Mouse (Mus musculus): ENCODE results near the gene Caly.
A peak's percentile ranks its signal among the peaks of the same experiment; 100 is the strongest.

Gene Caly

DNA sequence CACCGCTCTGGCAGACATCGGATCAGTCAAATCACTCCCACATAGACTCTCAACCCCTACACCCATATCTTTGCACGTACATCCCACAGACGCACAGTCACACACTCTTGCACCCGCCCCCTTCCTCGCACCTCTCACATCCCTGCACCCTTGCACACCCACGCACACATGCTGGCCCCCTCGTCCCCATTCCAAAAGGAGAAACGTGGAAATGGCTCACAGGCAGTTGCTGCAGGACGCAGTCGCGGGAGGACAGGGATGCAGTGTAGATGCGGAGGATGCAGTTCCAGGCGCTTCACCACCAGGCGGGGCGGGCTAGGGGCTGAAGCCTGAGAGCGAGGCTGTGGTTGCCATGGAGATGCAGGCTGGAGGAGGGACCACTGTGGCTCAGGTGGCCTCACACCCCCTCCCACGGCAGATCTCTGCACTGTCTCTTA, at the start of gene Caly:
Gene Caly, minus strand, starts transcription at position 307 of the 437 bp plus-strand sequence.
- DNase-seq: peak; percentile 53

DNA sequence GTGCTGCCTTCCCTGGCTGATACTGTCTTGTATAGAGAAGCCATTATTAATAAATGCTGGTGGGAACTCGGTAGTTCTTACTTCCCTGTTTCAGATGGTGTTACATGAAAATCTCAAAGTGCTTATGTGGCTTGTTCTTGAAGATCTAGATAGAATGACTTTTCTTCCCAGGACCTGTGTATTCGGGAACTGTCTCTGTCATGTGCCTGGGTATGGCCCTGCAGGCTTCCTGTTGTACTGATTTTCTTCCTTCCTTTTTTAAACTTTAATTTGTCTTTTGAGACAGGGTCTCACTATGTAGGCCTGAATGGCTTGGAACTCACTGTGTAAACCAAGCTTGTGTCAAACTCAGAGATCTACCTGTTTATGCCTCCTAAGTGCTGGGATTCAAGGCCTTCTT, 45.6 kb upstream of the Caly start:
- DNase-seq: no peak

DNA sequence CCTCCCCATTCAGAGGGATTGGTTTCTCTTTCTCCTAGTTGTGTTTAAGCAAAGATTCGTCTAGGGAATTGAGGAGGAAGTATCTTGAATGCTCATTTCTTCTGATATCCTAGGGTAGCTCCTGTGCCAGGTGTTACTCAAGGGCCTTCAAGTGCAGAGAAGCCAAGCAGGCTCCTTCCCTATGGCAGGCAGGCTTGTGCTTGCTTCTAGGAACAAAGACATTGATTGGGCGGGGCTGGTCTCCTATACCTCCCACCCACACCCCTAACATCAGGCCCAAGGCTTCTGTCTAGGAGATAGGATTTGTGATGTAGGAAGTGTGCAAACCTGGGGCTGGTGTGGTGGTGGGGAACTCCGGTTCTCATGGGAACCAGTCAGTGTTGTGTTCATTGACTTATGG, 44.6 kb upstream of the Caly start:
- no peak for DNase-seq

DNA sequence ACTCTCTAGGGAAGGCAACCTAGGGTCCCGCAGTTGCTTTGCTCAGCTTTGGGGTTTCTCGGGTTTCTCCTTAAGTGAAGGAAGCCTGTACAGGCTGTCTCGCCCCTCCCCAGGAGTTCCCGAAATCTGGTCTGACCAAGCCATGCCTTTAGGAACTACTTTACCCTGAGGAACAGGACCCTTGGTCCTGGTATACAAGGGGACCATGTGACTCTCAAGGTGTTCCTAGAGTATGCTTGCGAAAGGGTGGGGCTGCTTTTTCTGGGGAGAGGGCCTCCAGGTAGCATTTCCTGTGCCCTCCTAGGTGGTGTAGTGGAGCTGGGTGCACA, 43.6 kb upstream of the Caly start:
- DNase-seq: no peak

DNA sequence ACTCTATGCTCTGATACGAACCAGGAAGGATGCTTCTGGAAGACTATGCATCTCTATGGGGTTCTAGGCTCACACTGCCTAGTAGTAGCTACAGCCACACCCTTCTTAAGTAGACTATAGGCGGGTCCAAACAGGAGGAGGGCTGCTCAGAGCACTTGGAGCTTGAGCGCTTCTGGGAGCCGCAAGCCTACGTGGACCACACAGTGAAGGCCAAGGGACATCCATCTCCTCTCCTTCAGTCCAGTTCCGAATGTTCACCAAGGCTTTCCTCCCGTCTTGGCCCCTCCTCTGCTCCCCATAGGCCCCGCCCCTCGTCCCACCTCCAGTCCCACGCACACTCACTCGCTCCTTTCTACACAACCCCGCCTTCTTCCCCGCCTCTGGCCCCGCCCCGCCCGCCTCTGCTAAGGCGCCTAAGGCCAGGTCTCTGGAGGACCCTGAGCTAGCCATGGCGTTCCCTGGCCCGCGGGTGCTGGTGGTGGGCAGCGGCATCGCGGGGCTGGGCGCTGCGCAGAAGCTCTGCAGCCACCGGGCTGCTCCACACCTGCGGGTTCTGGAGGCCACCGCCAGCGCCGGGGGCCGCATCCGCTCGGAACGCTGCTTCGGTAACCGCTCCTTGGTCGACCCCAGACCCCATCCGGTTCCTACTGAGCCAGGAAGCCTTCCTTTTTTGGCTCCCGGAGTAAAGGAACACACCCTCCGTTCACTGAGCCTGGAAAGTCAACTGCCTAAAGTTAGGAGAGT, 43.1 kb upstream of the Caly start:
- DNase-seq: peak; percentile 94

DNA sequence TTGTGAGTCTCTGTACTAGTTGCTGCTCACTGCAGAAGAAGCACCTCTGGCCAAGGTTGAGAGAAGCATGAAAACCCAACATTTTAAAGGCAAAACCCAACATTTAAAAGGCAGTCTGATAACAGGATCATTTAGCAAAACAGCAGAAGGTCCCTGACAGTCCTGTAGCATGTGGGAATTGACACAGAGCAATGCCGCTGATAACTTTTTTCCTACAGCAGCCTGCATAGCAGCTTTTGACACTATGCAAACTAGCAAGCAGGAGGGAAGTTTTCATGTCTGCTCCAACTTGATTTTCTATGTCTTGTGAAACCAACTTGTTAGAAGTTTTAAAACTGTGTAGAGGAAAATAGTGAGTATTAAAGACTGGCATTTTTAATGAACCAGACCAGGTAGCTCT, 42.0 kb upstream of the Caly start:
- DNase-seq: no peak

DNA sequence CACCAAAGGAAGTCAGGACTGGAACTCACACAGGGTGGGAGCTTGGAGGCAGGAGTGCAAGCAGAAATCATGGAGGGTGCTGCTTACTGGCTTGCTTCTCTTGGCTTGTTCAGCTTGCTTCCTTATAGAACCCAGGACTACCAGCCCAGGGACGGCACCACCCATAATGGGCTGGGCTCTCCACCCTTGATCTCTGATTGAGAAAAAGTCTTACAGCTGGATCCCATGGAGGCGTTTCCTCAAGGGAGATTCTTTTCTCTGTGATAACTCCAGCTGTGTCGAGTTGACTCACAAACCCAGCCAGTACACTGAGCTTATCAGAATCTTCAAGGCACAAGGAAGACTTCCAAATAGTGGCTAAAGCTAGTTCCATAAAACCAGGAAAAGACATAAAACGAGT, 40.4 kb upstream of the Caly start:
- no peak for DNase-seq

DNA sequence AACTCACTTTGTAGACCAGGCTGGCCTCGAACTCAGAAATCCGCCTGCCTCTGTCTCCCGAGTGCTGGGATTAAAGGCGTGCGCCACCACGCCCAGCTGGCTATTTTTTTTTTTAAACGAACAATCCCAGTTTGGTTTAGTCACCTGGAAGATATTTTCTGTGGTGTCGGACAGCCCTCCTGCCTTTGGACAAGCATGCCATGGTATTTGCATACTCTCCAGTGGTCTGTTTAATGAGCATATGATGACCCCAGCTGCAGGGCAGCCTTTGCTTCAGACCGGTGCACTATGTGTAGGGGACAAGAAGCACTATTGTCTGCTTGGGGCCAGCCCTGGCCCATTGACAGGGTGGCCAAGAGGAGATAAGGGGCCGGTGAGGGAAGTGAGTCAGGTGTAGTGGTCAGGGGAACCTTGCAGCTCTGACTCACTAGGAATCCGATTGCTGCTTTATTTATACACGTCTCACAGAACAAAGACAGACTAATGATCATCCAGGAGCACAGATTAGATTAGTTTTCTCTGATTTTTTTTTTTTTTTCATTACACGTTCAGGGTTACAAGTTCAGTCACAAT, 39.1 kb upstream of the Caly start:
- no peak for DNase-seq

DNA sequence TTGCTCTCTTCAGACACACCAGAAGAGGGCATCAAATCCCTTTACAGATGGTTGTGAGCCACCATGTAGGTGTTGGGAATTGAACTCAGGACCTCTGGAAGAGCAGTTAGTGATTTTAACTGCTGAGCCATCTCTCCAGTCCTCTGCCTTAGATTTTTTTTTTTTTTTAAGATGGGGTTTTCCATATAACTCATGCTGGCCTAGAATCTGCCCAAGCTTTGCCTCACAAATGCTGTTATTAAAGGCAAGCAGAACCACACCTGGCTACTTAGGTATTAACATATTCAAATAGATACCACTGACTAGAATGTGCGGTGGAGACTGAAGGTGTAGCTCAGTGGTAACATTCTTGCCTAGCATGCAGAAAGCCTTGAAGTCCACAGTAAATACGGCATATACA, 38.1 kb upstream of the Caly start:
- DNase-seq: no peak

DNA sequence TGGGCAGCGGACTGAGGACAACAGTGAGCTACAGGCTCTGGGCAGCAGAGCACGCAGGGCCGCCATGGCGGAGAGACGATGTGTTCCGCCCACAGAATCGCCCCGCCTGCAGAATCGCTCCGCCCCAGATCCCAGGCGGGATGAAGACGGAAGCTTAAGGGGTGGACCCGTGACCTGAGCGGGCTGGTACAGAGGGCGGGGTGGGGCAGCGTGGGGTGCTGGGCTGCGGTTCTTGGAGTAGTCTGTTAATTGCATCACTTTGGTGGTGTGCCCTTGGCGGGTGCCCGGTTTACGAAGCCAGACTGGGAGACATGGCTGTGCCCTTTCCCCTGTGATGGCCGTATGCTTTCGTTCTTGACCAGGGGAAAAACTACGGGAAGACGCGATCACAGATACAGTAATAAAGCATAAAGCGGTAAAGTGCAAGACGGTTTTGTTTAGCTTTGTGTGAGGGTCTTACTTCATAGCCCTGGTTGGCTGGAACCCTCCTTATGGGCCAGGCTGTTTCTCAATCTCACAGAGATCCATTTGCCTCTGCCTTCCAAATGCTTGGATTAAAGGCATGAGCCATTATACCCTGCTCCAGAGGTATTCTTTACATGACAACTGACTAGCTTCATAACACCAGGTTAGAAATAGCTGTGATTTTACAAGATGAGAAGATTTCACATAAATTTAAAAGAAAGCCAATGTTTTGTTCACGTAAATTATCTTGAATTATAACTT, 34.1 kb upstream of the Caly start, which contains the start of gene Echs1:
Gene Echs1, minus strand, starts transcription at position 148 of the 726 bp plus-strand sequence.
- peak; percentile 89 for DNase-seq

DNA sequence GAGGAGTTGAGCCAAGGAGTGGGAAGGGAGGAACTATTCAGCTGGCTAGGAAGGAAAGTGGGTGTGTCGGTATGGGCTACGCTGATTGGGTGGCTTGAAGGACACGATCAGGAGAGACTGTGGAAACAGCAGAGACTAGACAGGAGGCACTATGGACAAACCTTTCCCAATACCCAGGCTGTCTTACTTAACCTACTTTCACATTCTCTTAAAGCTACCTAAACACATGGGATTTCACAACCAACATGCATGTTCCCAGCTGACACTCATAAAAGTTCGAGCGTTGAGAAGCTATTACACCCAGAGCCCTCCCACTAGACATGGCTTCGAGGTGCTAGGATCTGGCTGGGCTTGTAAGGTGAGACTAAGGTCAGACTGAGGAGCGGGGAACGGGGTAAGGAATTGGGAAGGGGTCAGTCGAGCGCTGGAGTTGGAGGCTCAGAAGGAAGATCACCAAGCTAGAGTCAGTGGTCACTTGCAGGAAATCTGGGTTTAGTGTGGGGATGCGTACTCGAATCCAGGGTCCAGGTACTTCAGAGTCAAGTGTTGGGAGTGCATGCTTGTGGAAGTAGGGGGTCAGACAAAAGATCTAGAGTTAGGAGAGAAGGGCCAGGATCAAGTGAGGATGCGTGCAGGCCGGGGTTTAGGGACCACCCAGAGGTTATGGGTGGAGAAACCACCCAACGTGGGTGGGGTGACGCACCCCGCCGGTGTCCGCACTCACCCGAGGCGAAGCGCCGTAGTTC, 33.4 kb upstream of the Caly start, which contains the start of gene Paox:
Gene Paox, plus strand, starts transcription at position 217 of the 746 bp plus-strand sequence.
- DNase-seq: no peak

DNA sequence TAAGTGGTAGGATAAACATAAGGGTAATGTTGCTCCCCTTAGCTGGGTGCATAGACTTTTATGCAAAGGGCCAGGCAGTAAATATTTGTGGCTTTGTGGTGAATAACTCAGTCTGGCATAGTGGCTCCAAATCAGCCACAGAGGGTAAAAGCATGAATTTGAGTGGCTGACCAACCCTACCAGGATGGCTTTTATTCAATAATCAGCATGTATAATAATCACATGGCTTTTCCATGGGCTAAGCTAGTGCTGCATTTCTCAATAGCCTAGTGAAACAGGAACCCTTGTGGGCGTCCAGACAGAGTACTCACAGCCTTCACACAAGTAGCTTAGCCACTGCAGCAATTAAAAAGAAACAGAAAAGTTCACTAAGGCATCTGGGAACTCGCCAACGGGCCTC, 29.6 kb upstream of the Caly start:
- no peak for DNase-seq

DNA sequence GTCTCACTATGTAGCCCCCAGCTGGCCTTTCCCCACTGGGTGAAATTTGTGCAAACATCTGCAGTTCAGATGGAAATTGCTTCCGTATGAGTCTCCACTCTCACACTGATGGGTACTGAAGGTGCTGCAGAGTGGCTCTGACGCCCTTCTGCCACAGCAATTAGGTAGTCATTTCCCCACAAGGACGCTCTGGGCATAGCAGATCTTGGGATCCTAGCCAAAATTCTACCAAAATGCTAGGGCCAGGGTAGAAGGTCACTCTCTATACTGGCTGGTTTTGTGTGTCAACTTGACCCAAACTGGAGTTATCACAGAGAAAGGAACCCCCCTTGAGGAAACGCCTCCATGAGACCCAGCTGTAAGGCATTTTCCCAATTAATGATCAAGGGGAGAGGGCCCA, 21.7 kb upstream of the Caly start:
- no peak for DNase-seq

DNA sequence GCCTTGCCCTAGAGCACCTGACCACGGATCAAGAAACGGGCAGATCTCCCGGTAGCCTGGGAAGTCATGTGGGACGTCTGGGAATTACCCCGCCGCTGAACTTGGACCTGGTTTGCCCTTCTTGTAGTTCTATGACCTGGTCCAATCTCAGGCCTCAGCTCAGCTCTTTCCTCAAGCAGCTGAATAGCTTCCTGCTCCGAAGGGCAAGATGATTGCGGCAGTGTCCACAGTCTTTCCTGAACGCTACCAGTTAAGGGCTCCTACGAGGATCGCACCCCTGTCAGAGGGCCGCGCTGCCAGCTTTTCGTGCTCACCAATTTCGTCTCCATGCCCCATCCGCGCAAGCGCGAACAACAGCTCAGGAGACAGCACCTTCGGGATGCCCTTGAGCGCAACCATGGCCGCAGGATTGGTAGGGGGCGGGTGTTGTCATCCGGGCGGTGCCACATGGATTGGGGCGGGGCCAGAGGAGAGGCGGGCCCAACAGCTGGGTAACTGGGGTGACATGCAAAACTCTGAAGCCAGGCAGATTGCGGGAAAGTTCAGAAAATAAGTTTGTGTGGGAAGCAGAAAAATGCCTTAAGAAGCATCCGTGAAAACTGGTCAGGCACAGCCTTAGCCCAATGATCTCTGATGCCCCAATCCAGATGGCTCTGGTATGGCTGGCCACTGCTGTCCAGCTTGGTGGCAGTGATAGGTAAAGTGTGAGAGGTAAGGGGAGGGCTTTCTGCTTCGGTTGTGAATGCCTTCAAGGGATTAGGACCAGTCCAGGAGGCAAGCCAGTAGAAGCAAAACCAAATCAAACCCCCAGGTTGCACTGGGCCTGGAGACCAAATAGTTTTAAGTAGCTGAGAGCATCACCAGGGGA, 19.9 kb upstream of the Caly start, which contains the start of gene Fuom:
Gene Fuom, minus strand, starts transcription at position 449 of the 868 bp plus-strand sequence.
- DNase-seq: peak; percentile 90

DNA sequence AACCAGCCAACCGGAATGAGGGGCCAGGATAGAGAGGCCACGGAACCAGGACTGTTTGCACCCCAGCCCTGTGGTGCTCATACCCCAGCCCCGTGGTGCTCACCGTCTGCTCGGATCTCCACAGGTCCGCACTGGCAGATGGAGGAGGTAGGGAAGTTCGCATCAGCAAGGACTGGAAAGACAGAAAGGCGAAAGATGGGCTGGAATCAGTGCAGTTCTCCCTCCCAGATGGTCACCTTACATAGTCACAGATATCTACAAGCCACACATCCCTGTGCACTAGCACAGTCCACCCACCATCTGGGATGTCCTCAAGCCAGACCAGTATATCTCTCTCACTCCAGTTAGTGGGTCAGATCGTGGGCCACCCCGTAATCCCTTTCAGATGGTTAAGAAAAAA, 19.1 kb upstream of the Caly start:
- DNase-seq: no peak

DNA sequence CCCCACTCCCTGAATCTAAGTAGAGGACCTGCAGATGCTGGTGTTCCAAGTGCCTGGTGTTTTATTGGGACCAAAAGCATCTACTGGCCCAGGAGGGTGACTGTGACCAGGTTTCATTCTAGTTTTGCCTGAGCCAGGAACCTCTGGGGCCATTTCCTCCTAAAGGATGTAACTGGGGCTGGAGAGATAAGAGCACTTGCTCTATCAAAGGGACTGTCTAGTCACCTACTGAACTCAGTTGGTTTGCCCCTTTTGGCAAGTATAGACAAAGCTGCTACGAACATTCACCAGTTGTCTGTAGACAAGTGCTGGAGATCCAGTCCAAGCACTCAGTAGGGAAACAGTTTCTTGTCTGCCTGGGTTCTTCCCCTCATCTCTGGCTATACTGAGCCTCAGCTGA, 16.1 kb upstream of the Caly start:
- DNase-seq: no peak

DNA sequence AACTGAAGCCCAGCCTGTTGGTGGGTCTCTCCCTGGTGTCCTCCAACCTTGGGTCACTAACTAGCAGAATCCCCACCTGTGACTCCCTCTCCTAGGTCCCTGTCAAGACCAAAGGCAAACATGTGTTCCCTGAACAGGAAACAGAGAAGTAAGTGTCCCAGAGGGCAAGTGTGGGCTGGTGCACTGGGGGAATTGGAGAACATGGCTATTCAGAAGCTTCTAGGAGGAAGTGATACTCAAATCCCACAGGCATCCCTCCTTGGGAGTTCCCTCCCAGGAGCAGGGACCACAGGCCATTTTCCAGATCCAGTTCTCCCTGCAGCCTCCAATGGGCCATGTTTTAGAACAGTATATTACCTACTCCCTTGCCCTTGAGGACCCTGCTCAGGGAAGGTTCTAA, 13.7 kb upstream of the Caly start:
- no peak for DNase-seq

DNA sequence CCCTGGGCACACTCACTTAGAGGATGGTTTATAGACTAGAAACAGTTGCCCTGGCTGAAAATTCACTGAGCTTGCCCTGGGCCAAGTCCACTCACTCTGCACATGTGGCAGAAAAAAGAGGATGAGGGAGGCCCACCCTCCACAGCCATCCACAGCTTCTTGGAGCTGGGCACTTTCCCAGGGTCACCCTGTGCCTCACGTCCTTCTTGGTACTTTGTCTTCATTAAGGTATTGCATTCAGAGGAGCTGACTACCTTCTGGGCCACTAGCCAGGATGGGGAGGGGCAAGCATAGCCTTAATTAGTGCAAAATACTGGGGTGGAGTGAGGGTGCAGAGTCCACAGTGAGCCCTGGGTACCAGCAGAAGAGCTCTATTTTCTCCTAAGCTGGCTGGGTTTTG, 13.2 kb upstream of the Caly start:
- DNase-seq: no peak

DNA sequence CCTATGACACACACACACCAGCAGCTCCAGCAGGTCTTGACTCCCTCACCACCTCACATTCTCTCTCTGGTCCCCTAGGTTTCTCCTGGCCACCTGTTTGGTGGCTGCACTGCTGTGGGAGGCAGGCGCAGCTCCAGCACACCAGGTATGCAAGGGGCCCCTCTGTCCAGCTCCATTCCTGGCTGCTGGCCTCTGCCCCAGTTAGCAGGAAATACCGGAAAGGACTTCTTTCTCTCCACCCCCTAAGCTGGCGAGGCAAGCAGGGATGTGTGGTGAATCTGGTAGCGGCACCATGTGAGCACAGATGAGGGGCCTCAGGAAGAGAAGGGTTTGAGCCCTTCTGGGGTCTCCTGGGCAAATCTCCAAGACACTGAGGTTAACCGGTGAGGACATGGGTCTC, 12.6 kb upstream of the Caly start:
- DNase-seq: no peak

DNA sequence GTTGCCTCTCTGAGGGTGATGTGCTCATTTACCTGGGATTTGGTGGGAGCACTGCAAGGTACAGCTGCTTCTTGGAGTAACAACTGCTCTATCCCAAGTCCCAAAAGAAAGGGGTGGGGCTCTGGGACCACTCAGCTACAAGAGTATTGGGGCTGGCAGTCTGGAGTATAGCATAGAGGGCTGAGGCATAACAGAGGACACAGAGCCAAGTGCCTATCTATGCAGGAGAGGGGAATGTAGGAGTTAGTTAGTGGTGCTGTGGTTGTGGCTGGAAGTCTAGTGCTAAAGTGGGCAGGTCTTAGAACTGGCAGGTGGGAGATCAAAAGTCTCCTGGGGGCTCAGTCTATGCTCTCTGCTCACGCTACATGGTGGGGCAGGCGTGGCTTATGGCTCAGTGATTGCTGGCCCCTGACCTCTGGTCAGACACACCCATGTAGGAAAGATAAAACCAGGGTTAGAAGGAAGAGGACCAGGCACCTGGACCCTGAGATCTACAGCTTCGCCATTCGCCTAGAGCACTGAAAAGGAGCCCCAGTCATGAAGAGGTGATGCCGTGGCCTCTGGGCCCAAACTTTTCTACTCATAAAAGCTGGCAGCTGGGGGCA, 10.7 kb upstream of the Caly start, which contains the start of gene Prap1:
Gene Prap1, plus strand, starts transcription at position 472 of the 605 bp plus-strand sequence.
- no peak for DNase-seq

DNA sequence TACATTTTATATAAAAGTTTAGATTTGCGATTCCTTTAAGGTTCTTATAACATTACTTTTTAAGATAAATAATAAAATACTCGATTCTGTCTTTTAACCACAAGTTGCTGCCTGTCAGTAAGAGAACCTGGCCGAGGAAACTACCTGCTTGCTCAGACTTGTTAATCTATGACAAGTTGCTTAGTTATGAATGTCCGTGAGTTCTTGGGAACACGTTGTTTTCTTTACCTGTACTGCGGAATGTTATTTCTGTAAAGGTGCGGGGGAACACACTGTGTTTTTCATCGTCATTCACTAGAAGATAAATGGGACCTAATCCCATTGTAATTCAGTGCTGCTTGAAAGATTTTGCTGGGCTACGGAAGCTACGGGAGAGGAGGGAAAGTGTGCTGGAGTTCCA, 8.3 kb upstream of the Caly start:
- DNase-seq: no peak
